Mouse (Mus musculus): ENCODE measurements around the gene Adarb1. TPM values are rescaled to one million over a fixed set of nuclear protein-coding genes. Genes with fewer than 3 reads are reported as not detected.
A peak's percentile ranks its signal among the peaks of the same experiment; 100 is the strongest.

Adarb1 gene
- polyA plus RNA-seq, 1 experiment from 2014 or later, result 20.6 TPM

GRCm38 (mm10) chr10:77357957-77358356 is 60.1 kb downstream of the Adarb1 start:
- no peak for ATAC-seq

GRCm38 (mm10) chr10:77353031-77353745 is 64.9 kb downstream of the Adarb1 start:
- 84% methylated on average over 6 of the region's 6 CpGs for WGBS
- H3K27me3 ChIP-seq (replicated peaks; ENCODE audit: control insufficient read depth, insufficient read depth, low read length), result no peaks in the 10 kb centered on the region
- H3K4me1 ChIP-seq (ENCODE audit: control insufficient read depth, insufficient read depth, low read depth, low read length), result no peaks in the 10 kb centered on the region
- no peak overlapping the region for H3K4me3 ChIP-seq (ENCODE audit: low read length)
- H3K9ac ChIP-seq (ENCODE audit: low read depth, low read length), result no peak overlapping the region
- H3K4me2 ChIP-seq (ENCODE audit: low read length), result no peak overlapping the region
- no peaks in the 10 kb centered on the region for H3K9me3 ChIP-seq (ENCODE audit: control insufficient read depth, low read length)
- H3K36me3 ChIP-seq (ENCODE audit: control insufficient read depth, insufficient read depth, low read length), result no peaks in the 10 kb centered on the region
- peak; percentile 94 for ATAC-seq
- no peak overlapping the region for H3K27ac ChIP-seq (ENCODE audit: low read depth, low read length)

More at GRCm38 (mm10) chr10:77357957-77358356, 60.1 kb downstream of the Adarb1 start:
- Histone ChIP-seq H3K27me3 (replicated peaks; ENCODE audit: control insufficient read depth, insufficient read depth, low read length) (no peaks in the 10 kb centered on the region), H3K27ac (ENCODE audit: low read depth, low read length) (no peak overlapping the region), H3K9ac (ENCODE audit: low read depth, low read length) (no peak overlapping the region), H3K9me3 (ENCODE audit: control insufficient read depth, low read length) (no peaks in the 10 kb centered on the region), H3K36me3 (ENCODE audit: control insufficient read depth, insufficient read depth, low read length) (no peaks in the 10 kb centered on the region), H3K4me2 (ENCODE audit: low read length) (no peak overlapping the region), H3K4me3 (ENCODE audit: low read length) (no peak overlapping the region), H3K4me1 (ENCODE audit: control insufficient read depth, insufficient read depth, low read depth, low read length) (no peaks in the 10 kb centered on the region)
- 89% methylated on average over 6 of the region's 6 CpGs for WGBS

- 64% methylated on average over 3 of the region's 3 CpGs for WGBS
- Histone ChIP-seq H3K9ac (ENCODE audit: low read depth, low read length) (no peak overlapping the region), H3K4me2 (ENCODE audit: low read length) (no peak overlapping the region), H3K9me3 (ENCODE audit: control insufficient read depth, low read length) (no peaks in the 10 kb centered on the region), H3K27me3 (replicated peaks; ENCODE audit: control insufficient read depth, insufficient read depth, low read length) (no peaks in the 10 kb centered on the region), H3K27ac (ENCODE audit: low read depth, low read length) (no peak overlapping the region), H3K36me3 (ENCODE audit: control insufficient read depth, insufficient read depth, low read length) (no peaks in the 10 kb centered on the region), H3K4me1 (ENCODE audit: control insufficient read depth, insufficient read depth, low read depth, low read length) (peaks cover 13% of the 10 kb centered on the region), H3K4me3 (ENCODE audit: low read length) (no peak overlapping the region)
- peak; percentile 54; the same call in 1 of the 2 replicates for ATAC-seq
Measured at GRCm38 (mm10) chr10:77342842-77343241, 75.2 kb downstream of the Adarb1 start.

DNA sequence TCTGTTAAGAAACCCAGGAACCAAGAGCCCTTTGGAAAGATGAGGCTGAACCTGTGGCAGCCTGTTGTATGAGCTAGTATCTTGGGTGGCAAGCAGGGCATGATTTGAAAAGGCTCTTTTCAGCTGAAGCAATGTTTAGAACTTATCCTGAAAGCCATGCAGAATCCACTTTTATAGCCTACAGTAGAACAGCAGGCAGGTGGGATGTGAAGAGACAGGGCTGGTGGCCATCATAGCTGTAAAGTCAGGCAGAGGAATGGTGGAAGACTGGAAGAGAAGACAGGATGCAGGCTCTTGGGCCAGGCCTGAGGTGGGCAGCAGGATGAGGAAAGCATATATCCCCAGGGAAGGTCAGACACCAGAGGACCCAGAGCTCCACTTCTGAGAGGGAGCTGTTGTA is 76.4 kb downstream of the Adarb1 start:
- Histone ChIP-seq H3K9me3 (ENCODE audit: control insufficient read depth, low read length) (no peaks in the 10 kb centered on the region), H3K27ac (ENCODE audit: low read depth, low read length) (no peak overlapping the region), H3K27me3 (replicated peaks; ENCODE audit: control insufficient read depth, insufficient read depth, low read length) (no peaks in the 10 kb centered on the region), H3K4me2 (ENCODE audit: low read length) (no peak overlapping the region), H3K9ac (ENCODE audit: low read depth, low read length) (no peak overlapping the region), H3K4me3 (ENCODE audit: low read length) (no peak overlapping the region), H3K36me3 (ENCODE audit: control insufficient read depth, insufficient read depth, low read length) (no peaks in the 10 kb centered on the region), H3K4me1 (ENCODE audit: control insufficient read depth, insufficient read depth, low read depth, low read length) (peaks cover 13% of the 10 kb centered on the region)
- ATAC-seq, result no peak

DNA sequence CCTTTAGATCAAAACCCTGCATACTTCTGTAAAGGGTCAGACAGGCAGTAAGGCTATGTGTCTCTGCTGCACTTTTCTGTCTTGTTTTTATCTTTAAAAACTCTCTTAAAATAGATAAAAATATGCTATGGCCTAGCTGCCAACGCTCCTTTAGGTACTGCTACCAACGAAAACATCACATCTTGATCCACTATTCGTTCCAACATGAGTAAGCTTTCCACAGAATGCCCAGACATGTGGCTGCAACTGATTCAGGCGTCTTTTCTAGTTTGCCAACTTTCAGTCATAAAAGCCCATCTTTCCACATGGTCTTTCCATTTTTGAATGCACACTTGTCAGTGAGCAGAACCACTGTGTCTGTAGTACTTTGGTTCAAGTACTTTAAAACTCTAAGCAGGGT is 77.0 kb downstream of the Adarb1 start:
- Histone ChIP-seq H3K4me2 (ENCODE audit: low read length) (no peak overlapping the region), H3K36me3 (ENCODE audit: control insufficient read depth, insufficient read depth, low read length) (no peaks in the 10 kb centered on the region), H3K27ac (ENCODE audit: low read depth, low read length) (no peak overlapping the region), H3K27me3 (replicated peaks; ENCODE audit: control insufficient read depth, insufficient read depth, low read length) (no peaks in the 10 kb centered on the region), H3K4me1 (ENCODE audit: control insufficient read depth, insufficient read depth, low read depth, low read length) (peaks cover 13% of the 10 kb centered on the region), H3K9ac (ENCODE audit: low read depth, low read length) (no peak overlapping the region), H3K4me3 (ENCODE audit: low read length) (no peak overlapping the region), H3K9me3 (ENCODE audit: control insufficient read depth, low read length) (no peaks in the 10 kb centered on the region)
- no peak for ATAC-seq
- 91% methylated on average over 4 of the region's 4 CpGs for WGBS

GRCm38 (mm10) chr10:77339871-77340341 is 78.2 kb downstream of the Adarb1 start:
- Histone ChIP-seq H3K4me1 (ENCODE audit: control insufficient read depth, insufficient read depth, low read depth, low read length) (peaks cover 13% of the 10 kb centered on the region), H3K9me3 (ENCODE audit: control insufficient read depth, low read length) (no peaks in the 10 kb centered on the region), H3K27me3 (replicated peaks; ENCODE audit: control insufficient read depth, insufficient read depth, low read length) (no peaks in the 10 kb centered on the region), H3K4me2 (ENCODE audit: low read length) (peak overlapping the region; percentile 82), H3K9ac (ENCODE audit: low read depth, low read length) (peak overlapping the region; percentile 62), H3K27ac (ENCODE audit: low read depth, low read length) (peak overlapping the region; percentile 20; the same call in 1 of the 2 replicates), H3K4me3 (ENCODE audit: low read length) (peak overlapping the region; percentile 49), H3K36me3 (ENCODE audit: control insufficient read depth, insufficient read depth, low read length) (no peaks in the 10 kb centered on the region)
- WGBS, result 4% methylated on average over 18 of the region's 18 CpGs
- peak; percentile 74 for ATAC-seq

DNA sequence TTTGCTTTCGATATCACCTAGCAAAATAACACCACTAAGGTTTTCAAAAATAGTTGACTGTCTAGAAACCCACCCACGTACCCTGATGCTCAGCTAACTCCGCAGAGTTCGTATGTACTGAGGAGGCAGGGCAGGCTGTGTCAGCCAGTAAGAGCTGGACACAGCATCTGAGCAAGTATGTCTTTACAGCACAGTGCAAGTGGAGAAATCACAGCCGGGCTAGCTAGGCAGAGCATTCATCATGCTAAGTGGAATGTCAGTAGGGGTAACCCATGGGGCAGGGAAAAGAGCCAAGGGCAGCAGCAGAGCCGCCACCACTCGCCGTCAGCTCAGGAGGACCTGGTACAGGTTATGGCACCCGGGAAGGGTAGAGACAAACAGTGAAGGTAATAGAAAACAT is 84.6 kb downstream of the Adarb1 start:
- Histone ChIP-seq H3K36me3 (ENCODE audit: control insufficient read depth, insufficient read depth, low read length) (no peaks in the 10 kb centered on the region), H3K27me3 (replicated peaks; ENCODE audit: control insufficient read depth, insufficient read depth, low read length) (no peaks in the 10 kb centered on the region), H3K9me3 (ENCODE audit: control insufficient read depth, low read length) (no peaks in the 10 kb centered on the region), H3K4me2 (ENCODE audit: low read length) (no peak overlapping the region), H3K9ac (ENCODE audit: low read depth, low read length) (no peak overlapping the region), H3K4me3 (ENCODE audit: low read length) (no peak overlapping the region), H3K4me1 (ENCODE audit: control insufficient read depth, insufficient read depth, low read depth, low read length) (no peaks in the 10 kb centered on the region), H3K27ac (ENCODE audit: low read depth, low read length) (no peak overlapping the region)
- no peak for ATAC-seq
- 72% methylated on average over 9 of the region's 9 CpGs for WGBS

GRCm38 (mm10) chr10:77329446-77330094 is 88.5 kb downstream of the Adarb1 start:
- Histone ChIP-seq H3K4me1 (ENCODE audit: control insufficient read depth, insufficient read depth, low read depth, low read length) (peaks cover 5% of the 10 kb centered on the region), H3K9ac (ENCODE audit: low read depth, low read length) (no peak overlapping the region), H3K9me3 (ENCODE audit: control insufficient read depth, low read length) (no peaks in the 10 kb centered on the region), H3K27ac (ENCODE audit: low read depth, low read length) (no peak overlapping the region), H3K4me3 (ENCODE audit: low read length) (no peak overlapping the region), H3K4me2 (ENCODE audit: low read length) (no peak overlapping the region), H3K36me3 (ENCODE audit: control insufficient read depth, insufficient read depth, low read length) (no peaks in the 10 kb centered on the region), H3K27me3 (replicated peaks; ENCODE audit: control insufficient read depth, insufficient read depth, low read length) (no peaks in the 10 kb centered on the region)
- WGBS, result 74% methylated on average over 11 of the region's 11 CpGs
- no peak for ATAC-seq

GRCm38 (mm10) chr10:77324716-77325115 is 93.4 kb downstream of the Adarb1 start:
- no peaks in the 10 kb centered on the region for H3K36me3 ChIP-seq (ENCODE audit: control insufficient read depth, insufficient read depth, low read length)
- WGBS, result 51% methylated on average over 6 of the region's 6 CpGs
- no peak overlapping the region for H3K4me2 ChIP-seq (ENCODE audit: low read length)
- ATAC-seq, result peak; percentile 37; the same call in 1 of the 2 replicates
- no peak overlapping the region for H3K27ac ChIP-seq (ENCODE audit: low read depth, low read length)
- H3K4me3 ChIP-seq (ENCODE audit: low read length), result no peak overlapping the region
- H3K9ac ChIP-seq (ENCODE audit: low read depth, low read length), result no peak overlapping the region
- no peaks in the 10 kb centered on the region for H3K9me3 ChIP-seq (ENCODE audit: control insufficient read depth, low read length)
- H3K4me1 ChIP-seq (ENCODE audit: control insufficient read depth, insufficient read depth, low read depth, low read length), result peaks cover 6% of the 10 kb centered on the region
- H3K27me3 ChIP-seq (replicated peaks; ENCODE audit: control insufficient read depth, insufficient read depth, low read length), result no peaks in the 10 kb centered on the region

All from hindbrain, embryonic 16.5 days (tissue).